Mouse (Mus musculus) skeletal muscle tissue, adult 2 months (tissue): ENCODE results near the gene Oard1.

Source experiments
- DNase-seq: peaks from one replicate; pipeline ENCODE4 v3.0.0-alpha.2; 2012; ENCODE audit warnings: low read depth, low spot score

The Oard1 gene

DNA sequence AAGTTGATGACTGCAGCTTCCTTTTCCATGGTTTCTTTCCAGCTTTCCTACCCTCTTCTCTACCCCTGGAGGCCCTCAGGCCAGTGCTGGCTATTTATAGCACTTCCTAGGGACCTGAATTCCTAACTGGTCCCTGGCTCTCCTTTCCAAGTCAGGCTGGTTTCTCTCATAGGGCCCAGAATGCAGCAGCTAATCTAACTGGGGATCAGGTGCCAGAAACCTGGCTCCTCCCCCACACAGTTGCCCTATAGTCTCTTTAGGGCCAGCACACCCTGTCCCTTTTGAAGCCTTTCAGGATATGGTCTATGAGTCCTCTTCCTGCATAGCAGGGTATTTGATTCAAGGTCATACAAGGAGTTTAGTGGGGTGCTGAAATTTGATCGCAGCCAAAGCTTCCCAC lies 26.7 kb downstream of the Oard1 start:
- peak; percentile 82 for DNase-seq

DNA sequence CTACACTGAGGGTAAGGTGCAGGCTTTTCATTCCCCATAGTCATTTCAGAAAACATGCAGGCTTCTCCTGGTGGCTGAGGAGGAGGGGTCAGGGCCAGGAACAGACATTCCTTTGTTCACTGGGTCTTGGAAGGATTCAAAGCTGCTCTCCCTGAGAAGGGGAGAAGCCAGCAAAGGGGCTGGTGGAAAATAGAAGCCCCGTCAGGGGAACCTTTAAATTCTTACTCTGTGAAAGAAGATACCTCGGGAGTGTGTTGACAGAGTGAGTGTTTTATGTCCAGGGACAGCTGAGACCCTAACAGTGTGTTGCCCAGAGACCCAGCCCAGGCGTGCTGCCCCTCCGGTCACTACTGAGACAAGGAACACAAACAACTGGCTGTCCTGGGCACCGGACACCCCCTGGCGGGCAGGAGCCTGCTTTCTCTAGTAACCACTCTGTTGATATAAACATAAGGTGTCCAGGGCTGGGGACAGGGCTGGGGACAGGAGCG lies 27.7 kb downstream of the Oard1 start:
- peak; percentile 59 for DNase-seq

GRCm38 (mm10) chr17:48442745-48443457 lies 33.1 kb downstream of the Oard1 start:
- no peak for DNase-seq

DNA sequence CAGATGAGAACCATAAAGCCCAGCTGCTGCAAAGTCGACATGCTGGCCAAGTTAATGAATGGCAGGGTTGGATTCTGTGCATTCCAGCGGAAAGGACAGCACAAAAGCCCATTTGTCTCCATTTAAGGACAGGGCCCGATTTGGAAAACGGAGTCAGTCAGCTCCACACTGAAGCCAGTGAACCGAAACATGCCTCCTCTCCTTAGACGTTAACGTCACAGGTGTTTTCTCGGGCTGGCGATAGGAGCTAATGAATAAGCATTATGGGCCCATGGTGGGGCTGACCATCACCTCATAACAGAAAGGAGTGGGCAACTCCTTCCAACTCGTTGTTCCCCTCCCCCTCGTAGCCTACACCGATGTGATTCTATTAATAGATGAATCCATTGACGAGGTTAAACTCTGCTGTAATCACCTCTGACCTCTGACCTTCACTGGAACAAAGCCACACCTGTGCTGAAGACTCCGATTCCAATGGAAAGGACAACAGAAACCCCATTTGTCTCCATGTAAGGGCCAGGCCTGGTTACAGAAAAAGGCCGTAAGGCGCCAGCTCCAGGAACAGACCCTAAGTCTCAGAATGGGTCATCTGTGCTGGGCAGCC lies 33.8 kb downstream of the Oard1 start:
- no peak for DNase-seq

GRCm38 (mm10) chr17:48447675-48448074 lies 37.9 kb downstream of the Oard1 start:
- DNase-seq = no peak

GRCm38 (mm10) chr17:48450666-48451352 lies 41.0 kb downstream of the Oard1 start:
- DNase-seq = no peak

- DNase-seq = no peak
Observed at GRCm38 (mm10) chr17:48451353-48451675, 41.5 kb downstream of the Oard1 start, which contains the start of gene Tspo2. Gene Tspo2 (minus strand): TSS chr17:48451522.

- DNase-seq = no peak
Observed at GRCm38 (mm10) chr17:48451753-48452444, 42.1 kb downstream of the Oard1 start.

DNA sequence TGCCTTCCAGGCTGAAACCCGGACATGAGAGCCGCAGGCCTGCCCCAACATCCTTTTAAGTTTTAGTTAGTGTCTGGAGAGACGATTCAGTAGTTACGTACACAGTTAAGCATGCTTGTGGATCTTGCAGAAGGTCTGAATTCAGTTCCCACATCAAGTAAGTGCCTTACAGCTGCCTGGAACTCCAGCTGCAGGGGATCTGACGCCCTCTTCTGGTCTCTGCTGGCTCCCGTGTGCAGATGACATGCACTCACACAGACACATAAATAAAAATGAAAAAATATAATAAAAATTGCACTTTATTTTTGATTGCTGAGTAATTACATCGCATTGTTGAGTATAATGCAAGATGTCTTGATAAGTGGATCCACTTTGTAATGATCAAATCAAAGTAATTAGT lies 43.7 kb downstream of the Oard1 start:
- DNase-seq = no peak

- DNase-seq = no peak
Observed at GRCm38 (mm10) chr17:48454190-48454589, 44.4 kb downstream of the Oard1 start.

- no peak for DNase-seq
Observed at GRCm38 (mm10) chr17:48454688-48455087, 44.9 kb downstream of the Oard1 start, which contains the start of gene Unc5cl. Gene Unc5cl (plus strand): TSS chr17:48454901.

DNA sequence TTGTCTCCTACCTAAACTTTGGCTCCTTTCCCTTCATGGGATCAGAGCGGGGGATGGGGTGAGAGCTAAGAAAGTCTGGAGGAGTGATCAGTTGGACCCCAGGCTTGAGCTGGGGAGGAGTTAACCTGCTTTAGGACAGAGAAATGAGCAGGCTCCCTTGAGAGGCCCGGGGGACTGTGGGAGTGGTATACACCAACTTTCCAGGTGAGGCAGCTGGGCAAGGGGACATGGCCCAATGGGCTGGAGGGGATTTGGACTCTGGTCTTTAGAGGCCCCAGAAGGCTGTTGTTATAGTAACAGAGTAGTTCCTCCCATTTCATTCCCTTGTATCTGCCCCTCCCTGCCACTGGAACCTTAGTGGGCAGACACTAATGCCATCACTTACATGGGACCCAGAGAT lies 46.1 kb downstream of the Oard1 start:
- DNase-seq = no peak

DNA sequence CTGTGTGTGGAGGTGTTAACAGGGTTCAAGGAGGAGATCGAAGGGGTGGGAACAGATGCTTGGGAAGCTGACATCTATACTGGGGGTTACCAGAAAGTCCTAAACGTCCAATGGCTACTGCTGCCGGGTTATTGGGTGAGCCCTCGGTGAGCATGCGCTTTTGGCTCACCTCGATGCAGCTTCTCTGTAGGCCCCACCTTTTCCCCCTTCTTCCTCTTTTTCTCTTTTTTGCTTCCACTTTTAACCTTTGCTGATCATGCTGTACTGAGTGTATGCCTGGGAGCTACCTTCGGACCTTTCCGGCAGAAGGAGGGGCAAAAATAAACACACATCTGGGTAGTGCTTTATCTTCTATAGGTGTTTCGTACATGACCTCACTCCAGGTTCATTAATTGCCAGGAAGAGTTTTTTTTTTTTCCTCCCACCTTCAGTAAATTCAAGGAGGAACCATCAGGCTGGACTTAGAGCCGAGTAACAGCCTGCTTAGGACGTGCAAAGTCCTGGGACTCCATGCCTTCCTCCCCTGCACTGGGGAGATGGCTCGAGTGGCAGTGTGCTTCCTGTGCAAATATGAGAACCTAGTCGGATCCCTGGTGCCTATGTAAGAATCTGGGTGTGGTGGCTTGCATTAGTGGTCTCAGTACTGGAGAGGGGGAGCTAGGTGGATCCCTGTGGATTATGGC lies 48.3 kb downstream of the Oard1 start:
- no peak for DNase-seq

- no peak for DNase-seq
Observed at GRCm38 (mm10) chr17:48462096-48462495, 52.3 kb downstream of the Oard1 start.

GRCm38 (mm10) chr17:48463391-48463790 lies 53.6 kb downstream of the Oard1 start:
- no peak for DNase-seq
